Mouse (Mus musculus) kidney, postnatal 10 days (tissue): ENCODE data around the gene Ttll13.
A peak's percentile ranks its signal among the peaks of the same experiment; 100 is the strongest.

Experiments
- DNase-seq: peaks from one replicate; pipeline ENCODE4 v3.0.0; 2021; ENCODE audit warnings: mixed read lengths

The Ttll13 gene

GRCm38 (mm10) chr7:80246148-80246721 is at the start of gene Ttll13:
Gene Ttll13, plus strand, starts transcription at chr7:80246376.
- DNase-seq, result peak; percentile 99

GRCm38 (mm10) chr7:80197371-80197770 is 48.8 kb upstream of the Ttll13 start:
- no peak for DNase-seq

- peak; percentile 90 for DNase-seq
These were observed 48.0 kb upstream of the Ttll13 start for GRCm38 (mm10) chr7:80197941-80198778.

GRCm38 (mm10) chr7:80198863-80199262 is 47.3 kb upstream of the Ttll13 start:
- DNase-seq, result peak; percentile 44

- DNase-seq, result no peak
These were observed 46.9 kb upstream of the Ttll13 start for GRCm38 (mm10) chr7:80199286-80199685.

- DNase-seq, result no peak
These were observed 46.2 kb upstream of the Ttll13 start for GRCm38 (mm10) chr7:80199851-80200587.

- DNase-seq, result no peak
These were observed 45.6 kb upstream of the Ttll13 start for GRCm38 (mm10) chr7:80200588-80200945.

- DNase-seq, result no peak
These were observed 45.1 kb upstream of the Ttll13 start for GRCm38 (mm10) chr7:80200963-80201539.

GRCm38 (mm10) chr7:80201888-80202540 is 44.2 kb upstream of the Ttll13 start:
- DNase-seq, result no peak

GRCm38 (mm10) chr7:80202961-80203360 is 43.2 kb upstream of the Ttll13 start:
- DNase-seq, result no peak

GRCm38 (mm10) chr7:80203638-80204096 is 42.5 kb upstream of the Ttll13 start:
- no peak for DNase-seq

- DNase-seq, result no peak
These were observed 41.8 kb upstream of the Ttll13 start for GRCm38 (mm10) chr7:80204362-80204761.

- no peak for DNase-seq
These were observed 41.2 kb upstream of the Ttll13 start for GRCm38 (mm10) chr7:80204961-80205360.

- no peak for DNase-seq
These were observed 40.2 kb upstream of the Ttll13 start for GRCm38 (mm10) chr7:80205705-80206589.

GRCm38 (mm10) chr7:80207314-80207731 is 38.9 kb upstream of the Ttll13 start:
- DNase-seq, result peak; percentile 59

GRCm38 (mm10) chr7:80208026-80208642 is 38.0 kb upstream of the Ttll13 start:
- peak; percentile 52 for DNase-seq

GRCm38 (mm10) chr7:80208738-80209430 is 37.3 kb upstream of the Ttll13 start:
- DNase-seq, result peak; percentile 66

- DNase-seq, result no peak
These were observed 36.5 kb upstream of the Ttll13 start for GRCm38 (mm10) chr7:80209669-80210068.

- no peak for DNase-seq
These were observed 35.2 kb upstream of the Ttll13 start for GRCm38 (mm10) chr7:80210982-80211381.

- DNase-seq, result no peak
These were observed 32.6 kb upstream of the Ttll13 start for GRCm38 (mm10) chr7:80213604-80214003.
